Mouse (Mus musculus) mouse embryonic stem cell (cell line): ENCODE results near the gene Acap1.

Experiments used
- in situ Hi-C, 2 experiments: fragments of 300-500 bp; cut with MboI; formaldehyde crosslinking; loops; 1 replicate in 1 of 2; 3 replicates in 1 of 2; pipeline ENCODE4 v1.14.3; 2019 to 2020; ENCODE audit warnings: low sequenced_read_pairs in 2 of 2, low pct_unique_long_range_greater_than_20kb in 1 of 2, mixed read lengths in 1 of 2; ENCODE audit not compliant: unreplicated experiment in 1 of 2

Gene Acap1

GRCm38 (mm10) chr11:69833554-69833953 is 61.8 kb downstream of the Acap1 start:
- in situ Hi-C loops: no loop called here
